Comparison of ENCODE assay signal across 8 mouse cellular contexts in the genomic region with DNA sequence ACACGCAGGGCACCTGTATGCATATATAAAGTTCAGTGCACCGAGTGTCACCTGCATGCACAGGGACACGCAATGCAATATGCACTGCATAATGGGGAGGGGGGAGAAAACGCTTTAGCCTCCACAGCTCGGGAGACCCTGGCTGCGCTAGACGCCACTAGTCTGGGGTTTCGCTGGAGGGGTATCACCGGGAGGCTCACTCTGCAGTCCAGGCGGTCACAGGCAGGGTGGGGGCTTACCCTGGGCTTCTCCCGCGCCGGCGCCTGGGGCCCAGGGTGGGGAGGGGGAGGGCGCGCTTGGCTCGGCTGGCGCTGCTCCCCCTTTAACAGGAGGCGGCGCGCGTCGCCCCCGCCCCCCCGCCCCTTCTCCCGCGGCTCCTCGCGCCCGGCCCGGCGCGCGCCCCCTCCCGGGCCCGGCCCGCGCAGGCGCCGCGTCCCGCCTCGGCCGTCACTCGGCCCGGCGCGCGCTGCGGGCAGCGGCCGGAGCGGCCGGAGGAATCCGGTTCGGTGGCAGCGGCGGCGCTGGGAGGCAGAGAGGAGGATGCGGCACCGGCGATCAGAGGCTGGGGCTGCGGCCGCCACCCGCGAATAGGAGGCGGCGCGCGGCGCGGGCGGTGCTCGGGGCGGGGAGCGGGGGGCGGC. TPM values are rescaled to one million over a fixed set of nuclear protein-coding genes. Genes with fewer than 3 reads are reported as not detected.
DNase-seq lines count a peak whose midpoint lies in the region; ATAC-seq and TF ChIP-seq lines count a peak whose summit lies in the region.

A gene (plus strand): TSS at position 450 of the 641 bp plus-strand sequence.

- no peak for ATAC-seq in megakaryocyte, adult 5-6 weeks (ENCODE audit: poor library complexity, severe bottlenecking)
- ATAC-seq in heart, embryonic 13.5 days (ENCODE audit: extremely low read depth, insufficient number of reproducible peaks, low FRiP score, low TSS enrichment), result no peak
- ATAC-seq in stomach, postnatal 0 days (ENCODE audit: low FRiP score, low TSS enrichment), result 0 out of 2 replicates have a peak, but pooled peaks have one; percentile 13

- peak within 1 kb of the TSS; percentile 95 for H3K4me2 ChIP-seq in heart, embryonic 13.5 days
- H3K4me2 ChIP-seq in stomach, postnatal 0 days (replicated peaks; ENCODE audit: low read depth), result peak within 1 kb of the TSS; percentile 97

- H3K27me3 ChIP-seq in megakaryocyte, embryonic 14.5 days (replicated peaks), result peaks cover 99% of the 10 kb centered on the region
- H3K27me3 ChIP-seq in heart, embryonic 13.5 days (replicated peaks), result peaks cover 95% of the 10 kb centered on the region
- no peaks in the 10 kb centered on the region for H3K27me3 ChIP-seq in stomach, postnatal 0 days (ENCODE audit: control insufficient read depth, insufficient read depth, low read length)

- TF ChIP-seq EP300 in stomach, postnatal 0 days (optimal IDR thresholded peaks at IDR 0.05), result no peak

- 0 out of 2 replicates have a peak, but pooled peaks cover 6% of the 10 kb centered on the region for H3K9me3 ChIP-seq in megakaryocyte, embryonic 14.5 days
- H3K9me3 ChIP-seq in heart, embryonic 13.5 days, result no peaks in the 10 kb centered on the region
- H3K9me3 ChIP-seq in stomach, postnatal 0 days (ENCODE audit: control insufficient read depth, low read length), result no peaks in the 10 kb centered on the region

- H3K4me1 ChIP-seq in megakaryocyte, embryonic 14.5 days, result peaks cover 46% of the 10 kb centered on the region
- peaks cover 4% of the 10 kb centered on the region; the same call in 1 of the 2 replicates for H3K4me1 ChIP-seq in brown adipose tissue, adult 24 weeks (ENCODE audit: control insufficient read depth, insufficient read depth, insufficient read length, low read length)
- peaks cover 45% of the 10 kb centered on the region for H3K4me1 ChIP-seq in heart, embryonic 13.5 days
- H3K4me1 ChIP-seq in stomach, postnatal 0 days (replicated peaks; ENCODE audit: control insufficient read depth, insufficient read depth), result 0 out of 2 replicates have a peak, but pooled peaks cover 6% of the 10 kb centered on the region

- no peak for DNase-seq in layer of hippocampus, adult 8-10 months (ENCODE audit: low spot score in 2 of 2)
- peak; percentile 13 for DNase-seq in lung, postnatal 14 days
- DNase-seq in stomach, postnatal 0 days (ENCODE audit: low spot score), result no peak
- DNase-seq in urinary bladder, postnatal 10 days (ENCODE audit: low spot score), result no peak

- peak within 1 kb of the TSS; percentile 86 for H3K4me3 ChIP-seq in megakaryocyte, embryonic 14.5 days (replicated peaks)
- peak within 1 kb of the TSS; percentile 57 for H3K4me3 ChIP-seq in brown adipose tissue, adult 24 weeks (ENCODE audit: insufficient read depth, low read depth, low read length)
- H3K4me3 ChIP-seq in heart, embryonic 13.5 days, result peak within 1 kb of the TSS; percentile 67
- peak within 1 kb of the TSS; percentile 57 for H3K4me3 ChIP-seq in stomach, postnatal 0 days (ENCODE audit: low read depth, low read length)

- no peak; the same call in 1 of the 2 replicates for TF ChIP-seq CTCF in stomach, postnatal 0 days (IDR thresholded peaks at IDR 0.05; ENCODE audit: low read depth)

- WGBS in heart, embryonic 13.5 days, result under 1% methylated on average over 28 of the region's 77 CpGs
- WGBS in stomach, postnatal 0 days, result under 1% methylated on average over 43 of the region's 77 CpGs

- H3K27ac ChIP-seq in brown adipose tissue, adult 24 weeks (replicated peaks; ENCODE audit: low read depth, low read length), result no peak within 1 kb of the TSS
- H3K27ac ChIP-seq in heart, embryonic 13.5 days (replicated peaks), result no peak within 1 kb of the TSS
- H3K27ac ChIP-seq in stomach, postnatal 0 days (replicated peaks), result no peak within 1 kb of the TSS

- no peaks in the 10 kb centered on the region for H3K36me3 ChIP-seq in megakaryocyte, embryonic 14.5 days (replicated peaks; ENCODE audit: low read length)
- no peaks in the 10 kb centered on the region for H3K36me3 ChIP-seq in heart, embryonic 13.5 days
- H3K36me3 ChIP-seq in stomach, postnatal 0 days (ENCODE audit: control insufficient read depth, insufficient read depth, low read length), result no peaks in the 10 kb centered on the region

- peak within 1 kb of the TSS; percentile 85 for H3K9ac ChIP-seq in heart, embryonic 13.5 days
- H3K9ac ChIP-seq in stomach, postnatal 0 days (ENCODE audit: low read length), result peak within 1 kb of the TSS; percentile 63

RNA-seq across cellular contexts. Expression of the gene that starts here (rescaled TPM):
- 2.6 and 11.0 TPM in 2 replicates for polyA plus RNA-seq in megakaryocyte, embryonic 14.5 days (2012; ENCODE audit: insufficient read depth, low replicate concordance)
- not detected in 2 replicates for total RNA-seq in megakaryocyte, adult 5-6 weeks (2015)
- total RNA-seq in megakaryocyte, adult 5-6 weeks (2017), result 0.04 and 1.9 TPM in 2 replicates
- polyA plus RNA-seq in brown adipose tissue, adult 24 weeks (2012; ENCODE audit: insufficient read depth, insufficient read length, missing spikeins), result not detected in 2 replicates
- 1.4 and 1.6 TPM in 2 replicates for polyA plus RNA-seq in heart, embryonic 13.5 days (2015; fragmentation: Nextera tagmentation; extraction: Ambion mirVana)
- 100 to 1,000 TPM; 433 to 519 (median 493) TPM for total RNA-seq in layer of hippocampus, adult 8-10 months (2022)
- polyA plus RNA-seq in stomach, postnatal 0 days (2015; fragmentation: Nextera tagmentation; extraction: Ambion mirVana), result 0.49 and 0.83 TPM in 2 replicates

Comparison
In these comparisons a context has a peak if more than half of its experiments do, and no peak if none do; other contexts are left out.
1. RNA of the gene that starts here (total RNA-seq): 433 to 519 TPM in layer of hippocampus, adult 8-10 months; 0.04 to 1.9 TPM in megakaryocyte, adult 5-6 weeks; every median in the first group is over 100 times any median in the second.
2. Peak in ATAC-seq, H3K4me3 ChIP-seq, H3K9ac ChIP-seq and H3K4me2 ChIP-seq in stomach, postnatal 0 days; RNA of the gene not detected or under 1 TPM.
3. Peak in every context shown above with its lines, with median percentiles within 50 percentile points of each other: H3K4me3 ChIP-seq.